Mouse (Mus musculus): ENCODE measurements around the gene Csad. TPM values are rescaled to one million over a fixed set of nuclear protein-coding genes. Genes with fewer than 3 reads are reported as not detected.

Gene Csad
- total RNA-seq, 1 experiment, result 47.3 TPM

DNA sequence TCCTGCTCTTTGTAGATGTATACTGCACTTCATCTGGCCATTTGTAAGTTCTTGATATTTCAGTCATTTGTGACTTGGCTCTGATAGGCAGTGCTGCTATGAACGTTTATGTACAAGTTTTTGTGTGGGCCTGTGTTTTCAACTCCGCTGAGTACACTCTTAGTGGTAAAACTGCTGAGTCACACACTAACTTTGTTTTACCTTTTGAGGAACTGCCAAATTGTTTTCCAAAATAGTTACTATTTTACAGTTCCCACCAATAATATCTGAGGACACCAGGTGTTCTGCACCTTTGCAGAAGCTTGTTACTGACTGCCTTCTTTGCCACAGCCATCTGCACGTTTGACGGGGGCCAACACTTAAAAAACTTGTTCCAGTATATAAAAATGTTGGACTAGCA, 10.1 kb downstream of the Csad start:
- Histone ChIP-seq H3K36me3 (ENCODE audit: control insufficient read depth, insufficient read depth, low read length, poor library complexity, severe bottlenecking) (no peaks in the 10 kb centered on the region; the same call in 1 of the 2 replicates), H3K9me3 (ENCODE audit: control insufficient read depth, insufficient read depth, low read depth, low read length) (no peaks in the 10 kb centered on the region), H3K27ac (ENCODE audit: insufficient read depth, low read depth, low read length, poor library complexity, severe bottlenecking) (no peak overlapping the region), H3K4me1 (ENCODE audit: control insufficient read depth in 2 of 2, insufficient read depth in 2 of 2, low read length in 2 of 2, poor library complexity in 1 of 2) (peaks cover 4 to 14% of the 10 kb centered on the region in 2 experiments), H3K9ac (ENCODE audit: insufficient read depth, low read depth, low read length, poor library complexity, severe bottlenecking) (no peak overlapping the region), H3K4me3 (ENCODE audit: insufficient read depth in 1 of 2, low read depth in 1 of 2, low read length in 2 of 2, poor library complexity in 1 of 2, severe bottlenecking in 1 of 2) (no peak overlapping the region)
- DNase-seq (ENCODE audit: low read depth, low spot score), result no peak
- in situ Hi-C loops (cut with MboI; ENCODE audit: low sequenced_read_pairs in 2 of 2, unreplicated experiment in 2 of 2), result no loop called here
- TF ChIP-seq MAFK (IDR thresholded peaks at IDR 0.05; ENCODE audit: insufficient read depth, low read depth, low read length) (peak; percentile 43; the same call in 1 of the 2 replicates), CHD2 (IDR thresholded peaks at IDR 0.05; ENCODE audit: low read depth, low read length) (no peak), ZC3H11A (IDR thresholded peaks at IDR 0.05; ENCODE audit: borderline replicate concordance, low read depth, low read length) (no peak), HCFC1 (IDR thresholded peaks at IDR 0.05; ENCODE audit: borderline replicate concordance, insufficient read depth, low read length) (no peak)

- no peak overlapping the region for H3K4me3 ChIP-seq (ENCODE audit: insufficient read depth in 1 of 2, low read depth in 1 of 2, low read length in 2 of 2, poor library complexity in 1 of 2, severe bottlenecking in 1 of 2)
- H3K9me3 ChIP-seq (ENCODE audit: control insufficient read depth, insufficient read depth, low read depth, low read length), result no peaks in the 10 kb centered on the region
- H3K27ac ChIP-seq (ENCODE audit: insufficient read depth, low read depth, low read length, poor library complexity, severe bottlenecking), result no peak overlapping the region
- no peaks in the 10 kb centered on the region for H3K36me3 ChIP-seq (ENCODE audit: control insufficient read depth, insufficient read depth, low read length, poor library complexity, severe bottlenecking)
- in situ Hi-C loops (cut with MboI; ENCODE audit: low sequenced_read_pairs in 2 of 2, unreplicated experiment in 2 of 2), result no loop called here
- TF ChIP-seq HCFC1 (IDR thresholded peaks at IDR 0.05; ENCODE audit: borderline replicate concordance, insufficient read depth, low read length), result no peak
- no peak for TF ChIP-seq ZC3H11A (IDR thresholded peaks at IDR 0.05; ENCODE audit: borderline replicate concordance, low read depth, low read length)
- TF ChIP-seq ZNF384 (IDR thresholded peaks at IDR 0.05; ENCODE audit: low read depth, low read length), result no peak
- no peak for TF ChIP-seq MAFK (IDR thresholded peaks at IDR 0.05; ENCODE audit: insufficient read depth, low read depth, low read length)
- TF ChIP-seq CHD2 (IDR thresholded peaks at IDR 0.05; ENCODE audit: low read depth, low read length), result no peak
- H3K4me1 ChIP-seq (ENCODE audit: control insufficient read depth in 2 of 2, insufficient read depth in 2 of 2, low read length in 2 of 2, poor library complexity in 1 of 2), result peaks cover 7 to 21% of the 10 kb centered on the region in 2 experiments
- H3K9ac ChIP-seq (ENCODE audit: insufficient read depth, low read depth, low read length, poor library complexity, severe bottlenecking), result no peak overlapping the region
- no peak for DNase-seq (ENCODE audit: low read depth, low spot score)
Measured at GRCm38 (mm10) chr15:102193652-102194051, 10.9 kb downstream of the Csad start.

DNA sequence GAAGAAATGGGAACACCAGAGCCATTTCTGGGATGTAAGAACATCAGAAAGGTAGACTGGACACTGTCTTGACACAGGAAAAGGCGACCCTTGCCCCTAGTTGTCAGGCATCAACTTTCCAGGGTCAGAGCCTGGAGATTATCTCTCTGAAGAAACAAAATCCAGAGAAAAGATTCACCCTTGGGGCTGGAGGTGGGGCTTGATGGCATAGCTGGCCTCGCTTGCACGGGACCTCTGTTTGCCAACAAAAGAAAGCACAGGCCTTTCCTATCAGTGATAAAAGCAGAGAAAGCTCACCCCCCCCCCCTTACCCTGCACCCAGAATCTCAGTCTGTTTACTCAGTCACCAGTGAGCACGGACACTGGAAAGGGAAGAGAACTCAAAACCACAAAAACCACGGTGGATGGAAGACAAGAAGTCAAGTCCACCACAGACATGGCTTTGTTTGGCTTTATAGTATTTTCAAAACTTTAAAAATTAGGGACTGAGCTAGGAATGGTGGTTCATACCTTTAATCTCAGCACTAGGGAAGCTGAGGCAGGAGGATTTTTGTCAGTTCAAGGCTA, 11.6 kb downstream of the Csad start:
- no peak for TF ChIP-seq MAFK (IDR thresholded peaks at IDR 0.05; ENCODE audit: insufficient read depth, low read depth, low read length)
- no peak for TF ChIP-seq CHD2 (IDR thresholded peaks at IDR 0.05; ENCODE audit: low read depth, low read length)
- no peak for TF ChIP-seq HCFC1 (IDR thresholded peaks at IDR 0.05; ENCODE audit: borderline replicate concordance, insufficient read depth, low read length)
- no peak for TF ChIP-seq ZNF384 (IDR thresholded peaks at IDR 0.05; ENCODE audit: low read depth, low read length)
- TF ChIP-seq ZC3H11A (IDR thresholded peaks at IDR 0.05; ENCODE audit: borderline replicate concordance, low read depth, low read length), result no peak
- DNase-seq (ENCODE audit: low read depth, low spot score), result no peak
- in situ Hi-C loops (cut with MboI; ENCODE audit: low sequenced_read_pairs in 2 of 2, unreplicated experiment in 2 of 2), result no loop called here
- H3K27ac ChIP-seq (ENCODE audit: insufficient read depth, low read depth, low read length, poor library complexity, severe bottlenecking), result no peak overlapping the region
- no peak overlapping the region for H3K4me3 ChIP-seq (ENCODE audit: insufficient read depth in 1 of 2, low read depth in 1 of 2, low read length in 2 of 2, poor library complexity in 1 of 2, severe bottlenecking in 1 of 2)
- no peak overlapping the region for H3K9ac ChIP-seq (ENCODE audit: insufficient read depth, low read depth, low read length, poor library complexity, severe bottlenecking)
- H3K4me1 ChIP-seq (ENCODE audit: control insufficient read depth in 2 of 2, insufficient read depth in 2 of 2, low read length in 2 of 2, poor library complexity in 1 of 2), result peaks cover 11 to 25% of the 10 kb centered on the region in 2 experiments
- no peaks in the 10 kb centered on the region for H3K9me3 ChIP-seq (ENCODE audit: control insufficient read depth, insufficient read depth, low read depth, low read length)
- H3K36me3 ChIP-seq (ENCODE audit: control insufficient read depth, insufficient read depth, low read length, poor library complexity, severe bottlenecking), result no peaks in the 10 kb centered on the region; the same call in 1 of the 2 replicates

DNA sequence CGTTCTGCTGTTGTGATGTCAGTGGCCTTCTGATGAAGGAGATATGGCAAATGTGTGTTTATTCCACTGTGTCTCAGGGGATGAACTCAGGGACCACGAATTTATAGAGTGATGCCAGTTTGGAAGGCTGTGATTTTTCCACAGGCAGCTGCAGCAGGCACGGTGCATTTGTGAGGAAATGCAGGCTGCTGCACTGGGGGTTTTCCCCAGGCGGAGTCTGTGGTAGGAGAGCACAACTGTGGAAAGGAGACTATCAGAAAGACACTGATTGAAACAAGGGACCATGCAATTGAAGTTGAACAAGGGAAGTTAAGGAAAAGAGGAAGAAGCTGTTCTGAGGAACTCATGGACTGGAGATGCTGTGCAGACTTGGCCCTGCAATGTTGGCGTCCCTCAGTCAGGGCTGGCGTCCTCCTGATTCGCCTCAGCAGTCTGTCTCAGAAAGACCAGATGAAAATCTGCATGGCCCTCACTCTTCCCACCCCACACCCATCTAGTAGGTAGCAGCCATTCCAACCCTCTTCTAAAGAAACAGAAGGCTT, 12.2 kb downstream of the Csad start:
- no peak overlapping the region for H3K9ac ChIP-seq (ENCODE audit: insufficient read depth, low read depth, low read length, poor library complexity, severe bottlenecking)

More for the DNA sequence above, 12.2 kb downstream of the Csad start:
- in situ Hi-C loops (cut with MboI; ENCODE audit: low sequenced_read_pairs in 2 of 2, unreplicated experiment in 2 of 2), result no loop called here
- H3K4me3 ChIP-seq (ENCODE audit: insufficient read depth in 1 of 2, low read depth in 1 of 2, low read length in 2 of 2, poor library complexity in 1 of 2, severe bottlenecking in 1 of 2), result no peak overlapping the region
- H3K4me1 ChIP-seq (ENCODE audit: control insufficient read depth in 2 of 2, insufficient read depth in 2 of 2, low read length in 2 of 2, poor library complexity in 1 of 2), result peaks cover 11 to 25% of the 10 kb centered on the region in 2 experiments
- H3K9me3 ChIP-seq (ENCODE audit: control insufficient read depth, insufficient read depth, low read depth, low read length), result no peaks in the 10 kb centered on the region
- H3K36me3 ChIP-seq (ENCODE audit: control insufficient read depth, insufficient read depth, low read length, poor library complexity, severe bottlenecking), result peaks cover under 1% of the 10 kb centered on the region; the same call in 1 of the 2 replicates
- no peak for TF ChIP-seq HCFC1 (IDR thresholded peaks at IDR 0.05; ENCODE audit: borderline replicate concordance, insufficient read depth, low read length)
- TF ChIP-seq ZNF384 (IDR thresholded peaks at IDR 0.05; ENCODE audit: low read depth, low read length), result no peak
- no peak for TF ChIP-seq MAFK (IDR thresholded peaks at IDR 0.05; ENCODE audit: insufficient read depth, low read depth, low read length)
- no peak for TF ChIP-seq CHD2 (IDR thresholded peaks at IDR 0.05; ENCODE audit: low read depth, low read length)
- no peak for TF ChIP-seq ZC3H11A (IDR thresholded peaks at IDR 0.05; ENCODE audit: borderline replicate concordance, low read depth, low read length)
- no peak overlapping the region for H3K27ac ChIP-seq (ENCODE audit: insufficient read depth, low read depth, low read length, poor library complexity, severe bottlenecking)
- no peak for DNase-seq (ENCODE audit: low read depth, low spot score)

All from ES-E14 (cell line).